Mouse (Mus musculus) G1E (cell line): ENCODE measurements around the gene Dync1i1. TPM values are rescaled to one million over a fixed set of nuclear protein-coding genes. Genes with fewer than 3 reads are reported as not detected.

Experiments
- ATAC-seq: 2 replicates; pipeline ENCODE4 v1.8.0; 2016; ENCODE audit warnings: mild to moderate bottlenecking; ENCODE audit not compliant: insufficient number of reproducible peaks, poor library complexity, low FRiP score, severe bottlenecking; ENCODE audit errors: extremely low read depth
- DNase-seq: peaks from one replicate; pipeline ENCODE4 v3.0.0; 2012; ENCODE audit warnings: low spot score
- H3K27me3 ChIP-seq: 2 replicates; pipeline ENCODE4 v1.6.1; 2012; ENCODE audit warnings: mild to moderate bottlenecking, low read length, inconsistent platforms; ENCODE audit not compliant: insufficient read depth
- H3K36me3 ChIP-seq: replicated peaks from 2 replicates; pipeline ENCODE3; 2012; ENCODE audit warnings: mild to moderate bottlenecking, inconsistent platforms
- H3K4me1 ChIP-seq: 2 replicates; pipeline ENCODE4 v1.6.1; 2012; ENCODE audit warnings: low read depth, low read length, inconsistent platforms, mixed read lengths; ENCODE audit not compliant: insufficient read depth
- H3K4me3 ChIP-seq: 2 replicates; pipeline ENCODE4 v1.5.1; 2012; ENCODE audit warnings: low read depth, mild to moderate bottlenecking, inconsistent platforms, low read length, moderate library complexity, mixed read lengths
- H3K9me3 ChIP-seq: replicated peaks from 2 replicates; pipeline ENCODE4 v1.6.1; 2012; ENCODE audit warnings: inconsistent platforms
- CTCF ChIP-seq: IDR thresholded peaks from 2 replicates; pipeline ENCODE4 v1.5.1; 2012; ENCODE audit warnings: low read depth, low read length, inconsistent platforms, mixed read lengths
- GATA1 ChIP-seq: IDR thresholded peaks from 2 replicates; pipeline ENCODE4 v1.6.1; 2012; ENCODE audit warnings: borderline replicate concordance, low read length, inconsistent platforms, mixed read lengths
- GATA2 ChIP-seq: IDR thresholded peaks from 2 replicates; pipeline ENCODE4 v1.6.1; 2012; ENCODE audit warnings: low read depth, low read length, inconsistent platforms, borderline replicate concordance
- POLR2AphosphoS5 ChIP-seq: IDR thresholded peaks from 2 replicates; pipeline ENCODE4 v1.6.1; 2012; ENCODE audit warnings: low read depth, low read length, inconsistent platforms; ENCODE audit not compliant: insufficient replicate concordance
- TAL1 ChIP-seq: conservative IDR thresholded peaks from 2 replicates; pipeline ENCODE4 v1.6.1; 2012; ENCODE audit warnings: low read depth, low read length, inconsistent platforms, mixed read lengths
- polyA plus RNA-seq: library from polyadenylated mRNA; stranded (reverse); fragments of >175 nt; gene quantifications from 2 replicates; pipeline ENCODE4 v1.2.3, GENCODE M21; 2012
- total RNA-seq, 2 experiments: library from RNA; stranded (forward) in 1 of 2; stranded (reverse) in 1 of 2; fragments of 200-1000 nt in 1 of 2; fragments of >200 nt in 1 of 2; fragmentation: Nextera tagmentation in 1 of 2; gene quantifications; 2 replicates each; pipeline ENCODE4 v1.2.3; 2014 to 2017

The Dync1i1 gene
- total and polyA plus RNA-seq, 3 experiments, result 0.33 TPM; not detected in 2

DNA sequence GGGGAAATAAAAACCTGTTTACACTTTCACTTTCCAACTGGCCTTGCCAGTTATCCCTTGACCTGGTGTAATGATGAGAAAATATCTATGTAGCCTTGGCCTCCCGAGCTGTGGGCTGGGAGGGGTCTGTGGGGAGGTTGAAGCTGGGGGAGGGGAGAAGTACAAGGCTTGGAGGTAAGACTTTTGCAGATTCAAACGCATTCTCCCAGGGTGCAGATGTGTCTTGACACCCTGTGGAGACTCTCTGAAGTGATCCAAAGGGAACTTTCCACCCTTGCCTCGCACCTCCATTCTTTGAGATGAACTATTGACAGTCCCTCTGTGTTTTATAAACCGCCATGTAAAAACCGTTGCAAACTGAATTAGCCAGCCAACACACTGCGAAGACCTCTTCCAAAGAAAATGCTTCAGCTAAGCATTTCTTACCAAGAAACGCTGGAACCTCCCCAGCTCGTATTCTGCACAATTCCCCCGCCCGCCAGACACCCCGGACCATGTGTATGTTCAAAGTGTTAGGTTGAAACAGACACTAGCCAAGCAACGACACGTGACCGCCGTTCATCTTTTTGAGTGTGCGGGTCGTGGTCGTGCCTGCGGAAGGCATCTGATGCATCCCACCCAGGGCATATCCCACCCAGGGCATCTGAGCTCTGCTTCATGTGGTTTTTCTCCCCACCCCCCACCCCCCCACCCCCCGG, 133.6 kb downstream of the Dync1i1 start:
- no peak overlapping the region for H3K4me3 ChIP-seq
- no peak for ATAC-seq
- H3K4me1 ChIP-seq, result no peaks in the 10 kb centered on the region
- TF ChIP-seq POLR2AphosphoS5, result no peak
- no peak for TF ChIP-seq GATA1
- TF ChIP-seq GATA2, result no peak
- no peak for TF ChIP-seq CTCF
- no peak for TF ChIP-seq TAL1
- H3K27me3 ChIP-seq, result peaks cover 3% of the 10 kb centered on the region; the same call in 1 of the 2 replicates
- DNase-seq, result no peak
- H3K9me3 ChIP-seq, result no peaks in the 10 kb centered on the region
- no peaks in the 10 kb centered on the region for H3K36me3 ChIP-seq

GRCm38 (mm10) chr6:5859630-5860029, 134.2 kb downstream of the Dync1i1 start:
- ATAC-seq, result no peak

DNA sequence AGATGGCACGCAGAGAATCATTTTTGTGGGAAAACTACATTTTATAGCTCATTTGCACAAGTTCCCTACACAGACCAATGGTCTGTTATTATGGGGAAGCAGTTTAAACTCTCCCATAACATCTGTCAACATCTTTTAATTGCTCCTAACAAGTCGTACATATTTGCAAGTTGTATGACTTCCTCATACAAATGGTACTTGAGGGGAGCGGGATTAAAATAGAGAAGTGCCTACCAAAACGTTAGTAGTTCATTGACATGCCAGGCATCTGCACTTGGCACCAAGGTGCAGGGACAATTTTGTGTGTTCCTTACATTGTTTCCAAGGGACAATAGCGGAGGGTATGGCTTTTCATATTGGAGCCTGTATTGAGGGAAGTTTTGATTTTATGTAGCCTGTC, 140.7 kb downstream of the Dync1i1 start:
- Histone ChIP-seq H3K9me3 (no peaks in the 10 kb centered on the region), H3K4me1 (no peaks in the 10 kb centered on the region), H3K27me3 (peaks cover 3% of the 10 kb centered on the region; the same call in 1 of the 2 replicates), H3K36me3 (no peaks in the 10 kb centered on the region), H3K4me3 (no peak overlapping the region)
- DNase-seq (no peak), ATAC-seq (no peak)
- TF ChIP-seq CTCF (no peak), GATA1 (no peak), POLR2AphosphoS5 (no peak), GATA2 (no peak), TAL1 (no peak)

More at GRCm38 (mm10) chr6:5859630-5860029, 134.2 kb downstream of the Dync1i1 start:
- Histone ChIP-seq H3K9me3 (no peaks in the 10 kb centered on the region), H3K36me3 (no peaks in the 10 kb centered on the region), H3K4me1 (no peaks in the 10 kb centered on the region), H3K27me3 (peaks cover 3% of the 10 kb centered on the region; the same call in 1 of the 2 replicates), H3K4me3 (no peak overlapping the region)
- no peak for DNase-seq
- TF ChIP-seq GATA2 (no peak), TAL1 (no peak), GATA1 (no peak), CTCF (no peak), POLR2AphosphoS5 (no peak)

DNA sequence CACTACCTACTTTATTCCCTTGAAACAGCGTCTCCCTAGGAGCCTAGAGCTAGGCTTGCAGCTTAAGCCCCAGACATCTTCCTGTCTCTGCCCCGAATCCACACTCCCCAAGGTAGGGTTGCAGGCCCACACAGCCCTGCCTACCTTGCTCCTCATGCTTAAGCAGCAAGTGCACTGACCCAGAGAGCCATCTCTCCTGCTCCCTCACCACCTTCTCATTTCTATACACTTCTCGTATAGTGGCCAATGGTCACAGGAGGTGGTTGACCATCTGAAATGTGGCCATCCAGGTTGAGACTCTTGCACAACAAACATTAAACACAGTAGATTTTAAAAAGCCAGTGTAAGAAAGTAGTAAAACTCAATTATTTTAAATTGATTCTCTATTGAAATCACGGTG, 141.8 kb downstream of the Dync1i1 start:
- H3K36me3 ChIP-seq, result no peaks in the 10 kb centered on the region
- no peak for ATAC-seq
- H3K4me1 ChIP-seq, result no peaks in the 10 kb centered on the region
- no peak overlapping the region for H3K4me3 ChIP-seq
- no peak for DNase-seq
- TF ChIP-seq POLR2AphosphoS5 (no peak), GATA1 (no peak), TAL1 (no peak), GATA2 (no peak), CTCF (no peak)
- H3K9me3 ChIP-seq, result no peaks in the 10 kb centered on the region
- no peaks in the 10 kb centered on the region; the same call in 1 of the 2 replicates for H3K27me3 ChIP-seq

GRCm38 (mm10) chr6:5871060-5871459, 145.6 kb downstream of the Dync1i1 start:
- no peaks in the 10 kb centered on the region for H3K4me1 ChIP-seq
- TF ChIP-seq GATA2 (no peak), CTCF (no peak), TAL1 (no peak), POLR2AphosphoS5 (no peak), GATA1 (no peak)
- no peak overlapping the region for H3K4me3 ChIP-seq
- no peaks in the 10 kb centered on the region for H3K9me3 ChIP-seq
- H3K27me3 ChIP-seq, result no peaks in the 10 kb centered on the region; the same call in 1 of the 2 replicates
- no peaks in the 10 kb centered on the region for H3K36me3 ChIP-seq
- DNase-seq (no peak), ATAC-seq (no peak)

GRCm38 (mm10) chr6:5871581-5872298, 146.3 kb downstream of the Dync1i1 start:
- Histone ChIP-seq H3K27me3 (no peaks in the 10 kb centered on the region; the same call in 1 of the 2 replicates), H3K4me3 (no peak overlapping the region), H3K9me3 (no peaks in the 10 kb centered on the region), H3K4me1 (no peaks in the 10 kb centered on the region), H3K36me3 (no peaks in the 10 kb centered on the region)
- DNase-seq (no peak), ATAC-seq (no peak)
- TF ChIP-seq GATA2, result no peak
- no peak for TF ChIP-seq GATA1
- no peak for TF ChIP-seq TAL1
- TF ChIP-seq CTCF, result no peak
- TF ChIP-seq POLR2AphosphoS5, result no peak
